Mouse (Mus musculus) urinary bladder, postnatal 25 days (tissue): ENCODE data around the gene Snx17.
"Not testable (repeated sequence)": the region's sequence is repeated elsewhere in the genome, so short reads cannot be mapped to it uniquely, and the experiment has no call there.

ENCODE experiments used
- DNase-seq: peaks from one replicate; pipeline ENCODE4 v3.0.0; 2022; ENCODE audit warnings: low spot score

The Snx17 gene

GRCm38 (mm10) chr5:31197072-31197471 lies 4.0 kb downstream of the Snx17 start:
- no peak for DNase-seq

GRCm38 (mm10) chr5:31198170-31198569 lies 5.1 kb downstream of the Snx17 start:
- no peak for DNase-seq

- DNase-seq: no peak
These were observed 5.7 kb downstream of the Snx17 start for GRCm38 (mm10) chr5:31198616-31199320.

GRCm38 (mm10) chr5:31199321-31199892 lies 6.4 kb downstream of the Snx17 start:
- no peak for DNase-seq

GRCm38 (mm10) chr5:31199893-31200292 lies 6.9 kb downstream of the Snx17 start:
- DNase-seq: no peak

- DNase-seq: no peak
These were observed 7.3 kb downstream of the Snx17 start for GRCm38 (mm10) chr5:31200327-31200768.

GRCm38 (mm10) chr5:31201042-31201741 lies 8.2 kb downstream of the Snx17 start:
- DNase-seq: no peak

GRCm38 (mm10) chr5:31201742-31202590 lies 8.9 kb downstream of the Snx17 start, which contains the start of gene Zfp513:
Gene Zfp513, minus strand, starts transcription at chr5:31202303.
- DNase-seq: peak; percentile 84

GRCm38 (mm10) chr5:31202933-31203332 lies 9.9 kb downstream of the Snx17 start:
- no peak for DNase-seq

- DNase-seq: no peak
These were observed 10.8 kb downstream of the Snx17 start for GRCm38 (mm10) chr5:31203866-31204265.

GRCm38 (mm10) chr5:31204421-31204820 lies 11.4 kb downstream of the Snx17 start:
- no peak for DNase-seq

- not testable (repeated sequence) for DNase-seq
These were observed 23.5 kb downstream of the Snx17 start for GRCm38 (mm10) chr5:31216554-31216953.

GRCm38 (mm10) chr5:31218294-31218693 lies 25.3 kb downstream of the Snx17 start:
- DNase-seq: no peak

- no peak for DNase-seq
These were observed 26.0 kb downstream of the Snx17 start for GRCm38 (mm10) chr5:31219070-31219469.

- no peak for DNase-seq
These were observed 26.4 kb downstream of the Snx17 start for GRCm38 (mm10) chr5:31219474-31219873.

- no peak for DNase-seq
These were observed 27.0 kb downstream of the Snx17 start for GRCm38 (mm10) chr5:31219911-31220447.

GRCm38 (mm10) chr5:31220448-31221303 lies 27.6 kb downstream of the Snx17 start, which contains the start of gene Ppm1g:
Gene Ppm1g, minus strand, starts transcription at chr5:31220687.
- DNase-seq: peak; percentile 99

GRCm38 (mm10) chr5:31221304-31221945 lies 28.4 kb downstream of the Snx17 start:
- DNase-seq: no peak

GRCm38 (mm10) chr5:31222696-31223095 lies 29.7 kb downstream of the Snx17 start:
- no peak for DNase-seq

GRCm38 (mm10) chr5:31226641-31227040 lies 33.6 kb downstream of the Snx17 start:
- no peak for DNase-seq
